Mouse (Mus musculus) small intestine, adult 2 months (tissue): ENCODE data around the gene Lysmd1.

Experiments used
- CTCF ChIP-seq: fragments of 200-500 bp; IDR thresholded peaks from 2 replicates; pipeline ENCODE4 v1.5.1; 2012; ENCODE audit warnings: low read depth, mild to moderate bottlenecking, control low read depth, inconsistent platforms, low read length, moderate library complexity, mixed read lengths; ENCODE audit not compliant: insufficient replicate concordance, insufficient read length; ENCODE audit errors: extremely low read depth
- POLR2A ChIP-seq: fragments of 200-500 bp; IDR thresholded peaks from 2 replicates; pipeline ENCODE4 v1.6.1; 2012; ENCODE audit warnings: low read depth, mild to moderate bottlenecking, control low read depth, inconsistent platforms, low read length, moderate library complexity

GRCm38 (mm10) chr3:95171105-95171504 lies 37.2 kb downstream of the Lysmd1 start:
- TF ChIP-seq CTCF: no peak
- TF ChIP-seq POLR2A: no peak
